Mouse (Mus musculus): ENCODE measurements around the gene Filip1. TPM values are rescaled to one million over a fixed set of nuclear protein-coding genes. Genes with fewer than 3 reads are reported as not detected.

The Filip1 gene
- total and polyA plus RNA-seq, 3 experiments: 0.71 to 1.5 (median 1.3) TPM

DNA sequence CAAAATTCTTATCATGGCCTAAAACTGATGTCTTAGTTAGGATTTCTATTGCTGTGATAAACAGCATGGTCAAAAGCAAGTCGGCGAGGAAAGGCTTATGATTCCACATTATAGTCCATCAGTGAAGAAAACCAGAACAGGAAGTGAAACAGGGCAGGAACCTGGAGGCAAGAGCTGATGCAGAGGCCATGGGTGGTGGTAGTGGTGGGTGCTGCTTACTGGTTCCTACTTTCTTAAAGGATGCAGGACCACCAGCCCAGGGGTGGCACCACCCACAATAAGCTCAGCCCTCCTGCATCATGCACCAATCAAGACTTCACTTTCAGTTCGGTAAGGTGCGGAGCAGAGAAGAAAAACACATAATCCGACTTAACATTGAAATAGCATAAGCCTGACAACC lies 61.3 kb downstream of the Filip1 start:
- Histone ChIP-seq H3K4me2 (ENCODE audit: insufficient read depth, low read depth, poor library complexity, severe bottlenecking) (peak overlapping the region; percentile 98), H3K4me1 (ENCODE audit: control insufficient read depth in 1 of 2, insufficient read depth in 2 of 2) (peaks cover 5 to 22% of the 10 kb centered on the region in 2 experiments; a peak in 3 of 4 replicates), H3K27ac (ENCODE audit: insufficient read depth, low read depth) (no peak overlapping the region), H3K9ac (ENCODE audit: insufficient read depth, low read depth) (peak overlapping the region; percentile 61; the same call in 1 of the 2 replicates), H3K27me3 (replicated peaks) (no peaks in the 10 kb centered on the region), H3K79me2 (replicated peaks; ENCODE audit: control insufficient read depth, extremely low read depth, insufficient read depth, poor library complexity, severe bottlenecking) (no peaks in the 10 kb centered on the region), H3K36me3 (replicated peaks in 1 of 2; ENCODE audit: control insufficient read depth in 1 of 2, insufficient read depth in 1 of 2, low read length in 1 of 2) (no peaks in the 10 kb centered on the region), H3K9me3 (replicated peaks; ENCODE audit: low read length) (no peaks in the 10 kb centered on the region), H3K4me3 (replicated peaks in 1 of 3; ENCODE audit: low read depth in 2 of 3, low read length in 2 of 3, poor library complexity in 1 of 3) (peak overlapping the region in 1 of 3 experiments; percentile 43)
- TF ChIP-seq TBP (conservative IDR thresholded peaks at IDR 0.05; ENCODE audit: low read depth, low read length) (0 out of 2 replicates have a peak, but pooled peaks have one; percentile 2), EP300 (IDR thresholded peaks at IDR 0.05; ENCODE audit: low read length) (peak; percentile 65), IRF4 (IDR thresholded peaks at IDR 0.05; ENCODE audit: low read depth, low read length) (peak; percentile 78), POLR2A (IDR thresholded peaks at IDR 0.05; ENCODE audit: low read depth, low read length) (peak; percentile 25; the same call in 1 of the 2 replicates), E2F4 (IDR thresholded peaks at IDR 0.05; ENCODE audit: insufficient replicate concordance, low read depth, low read length) (no peak), USF2 (conservative IDR thresholded peaks at IDR 0.05; ENCODE audit: low read depth, low read length) (no peak)
- dilution Hi-C loops (cut with MboI; ENCODE audit: extremely low pct_ligation_motif_present, extremely low pct_unique_long_range_greater_than_20kb, low sequenced_read_pairs): no loop called here
- DNase-seq (ENCODE audit: extremely low read depth): peak; percentile 16
- in situ Hi-C loops (cut with MboI; ENCODE audit: low pct_ligation_motif_present, low pct_unique_long_range_greater_than_20kb, low sequenced_read_pairs): no loop called here

- Histone ChIP-seq H3K4me3 (replicated peaks in 1 of 3; ENCODE audit: low read depth in 2 of 3, low read length in 2 of 3, poor library complexity in 1 of 3) (no peak overlapping the region), H3K9me3 (replicated peaks; ENCODE audit: low read length) (no peaks in the 10 kb centered on the region), H3K4me2 (ENCODE audit: insufficient read depth, low read depth, poor library complexity, severe bottlenecking) (no peak overlapping the region), H3K27me3 (replicated peaks) (no peaks in the 10 kb centered on the region), H3K4me1 (ENCODE audit: control insufficient read depth in 1 of 2, insufficient read depth in 2 of 2) (peaks cover 5 to 22% of the 10 kb centered on the region in 2 experiments; a peak in 3 of 4 replicates), H3K27ac (ENCODE audit: insufficient read depth, low read depth) (no peak overlapping the region), H3K9ac (ENCODE audit: insufficient read depth, low read depth) (no peak overlapping the region), H3K79me2 (replicated peaks; ENCODE audit: control insufficient read depth, extremely low read depth, insufficient read depth, poor library complexity, severe bottlenecking) (no peaks in the 10 kb centered on the region), H3K36me3 (replicated peaks in 1 of 2; ENCODE audit: control insufficient read depth in 1 of 2, insufficient read depth in 1 of 2, low read length in 1 of 2) (no peaks in the 10 kb centered on the region)
- TF ChIP-seq JUN (IDR thresholded peaks at IDR 0.05; ENCODE audit: insufficient read depth, low read depth, low read length) (no peak), USF1 (IDR thresholded peaks at IDR 0.05; ENCODE audit: low read depth, low read length) (no peak), ZNF384 (IDR thresholded peaks at IDR 0.05; ENCODE audit: low read depth, low read length) (no peak), E2F4 (IDR thresholded peaks at IDR 0.05; ENCODE audit: insufficient replicate concordance, low read depth, low read length) (no peak), JUND (conservative IDR thresholded peaks at IDR 0.05; ENCODE audit: low read depth, low read length) (no peak), ETS1 (conservative IDR thresholded peaks at IDR 0.05; ENCODE audit: low read depth, low read length) (no peak), IRF4 (IDR thresholded peaks at IDR 0.05; ENCODE audit: low read depth, low read length) (no peak), RCOR1 (conservative IDR thresholded peaks at IDR 0.05; ENCODE audit: low read depth, low read length) (no peak), POLR2A (IDR thresholded peaks at IDR 0.05; ENCODE audit: low read depth, low read length) (no peak), PAX5 (IDR thresholded peaks at IDR 0.05; ENCODE audit: low read length) (no peak), ZKSCAN1 (IDR thresholded peaks at IDR 0.05; ENCODE audit: borderline replicate concordance, low read depth, low read length) (no peak), EP300 (IDR thresholded peaks at IDR 0.05; ENCODE audit: low read length) (no peak), TCF12 (IDR thresholded peaks at IDR 0.05; ENCODE audit: low read depth, low read length) (no peak), NELFE (IDR thresholded peaks at IDR 0.05; ENCODE audit: low read depth, low read length) (no peak), HCFC1 (IDR thresholded peaks at IDR 0.05; ENCODE audit: low read depth, low read length) (no peak), POLR2AphosphoS2 (IDR thresholded peaks at IDR 0.05; ENCODE audit: low read depth, low read length) (no peak)
- in situ Hi-C loops (cut with MboI; ENCODE audit: low pct_ligation_motif_present, low pct_unique_long_range_greater_than_20kb, low sequenced_read_pairs): no loop called here
- dilution Hi-C loops (cut with MboI; ENCODE audit: extremely low pct_ligation_motif_present, extremely low pct_unique_long_range_greater_than_20kb, low sequenced_read_pairs): no loop called here
- no peak for DNase-seq (ENCODE audit: extremely low read depth)
These were observed 62.0 kb downstream of the Filip1 start for GRCm38 (mm10) chr9:79950666-79951065.

All from CH12.LX (cell line).